Mouse (Mus musculus) stomach, embryonic 14.5 days (tissue): ENCODE measurements at regions not wholly inside any gene's neighbourhood (a gene's known extent, or its start where the extent isn't known, plus 50 kb on each side); places are given as distances from the start of the nearest gene placed in this dataset.

Experiments used
- ATAC-seq: fragments of 200-750 bp; cut with Nextera tagmentation; 2 replicates; pipeline ENCODE4 v1.8.0; 2017; ENCODE audit warnings: low read depth, moderate TSS enrichment; ENCODE audit not compliant: insufficient number of reproducible peaks, insufficient read depth, low FRiP score
- H3K27ac ChIP-seq: fragments of 300-500 bp; sonication (generic); 2 replicates; pipeline ENCODE4 v1.5.1; 2014; ENCODE audit warnings: mild to moderate bottlenecking, low read length, moderate library complexity, mixed read lengths
- H3K27me3 ChIP-seq: fragments of 300-500 bp; sonication (generic); 2 replicates; pipeline ENCODE4 v1.6.1; 2014; ENCODE audit warnings: low read length, control low read depth, mixed read lengths; ENCODE audit not compliant: control insufficient read depth, insufficient read depth
- H3K36me3 ChIP-seq: fragments of 300-500 bp; sonication (generic); 2 replicates; pipeline ENCODE4 v1.6.1; 2014; ENCODE audit warnings: mild to moderate bottlenecking, control low read depth, low read length, moderate library complexity, mixed read lengths; ENCODE audit not compliant: control insufficient read depth, insufficient read depth
- H3K4me1 ChIP-seq: fragments of 300-500 bp; sonication (generic); 2 replicates; pipeline ENCODE4 v1.6.1; 2014; ENCODE audit warnings: low read length, control low read depth, mixed read lengths; ENCODE audit not compliant: control insufficient read depth, insufficient read depth
- H3K4me2 ChIP-seq: fragments of 300-500 bp; sonication (generic); replicated peaks from 2 replicates; pipeline ENCODE4 v1.6.1; 2014; ENCODE audit warnings: low read depth, low read length, control low read depth
- H3K4me3 ChIP-seq: fragments of 300-500 bp; sonication (generic); 2 replicates; pipeline ENCODE4 v1.5.1; 2014; ENCODE audit warnings: low read depth, low read length, control low read depth
- H3K9ac ChIP-seq: fragments of 300-500 bp; sonication (generic); replicated peaks from 2 replicates; pipeline ENCODE4 v1.6.1; 2014; ENCODE audit warnings: low read depth, mild to moderate bottlenecking, control low read depth, low read length, moderate library complexity, mixed read lengths
- H3K9me3 ChIP-seq: fragments of 300-500 bp; sonication (generic); 2 replicates; pipeline ENCODE4 v1.6.1; 2016; ENCODE audit warnings: low read depth, low read length, control low read depth; ENCODE audit not compliant: control insufficient read depth
- WGBS: fragments of 180-500 bp; shearing (Covaris S2); extraction: QIAGEN DNeasy Blood & Tissue Kit; methylation state at CpG from one replicate; pipeline ENCODE4 v1.1.7; 2014; 5-methylcytosine and 5-hydroxymethylcytosine counted together

DNA sequence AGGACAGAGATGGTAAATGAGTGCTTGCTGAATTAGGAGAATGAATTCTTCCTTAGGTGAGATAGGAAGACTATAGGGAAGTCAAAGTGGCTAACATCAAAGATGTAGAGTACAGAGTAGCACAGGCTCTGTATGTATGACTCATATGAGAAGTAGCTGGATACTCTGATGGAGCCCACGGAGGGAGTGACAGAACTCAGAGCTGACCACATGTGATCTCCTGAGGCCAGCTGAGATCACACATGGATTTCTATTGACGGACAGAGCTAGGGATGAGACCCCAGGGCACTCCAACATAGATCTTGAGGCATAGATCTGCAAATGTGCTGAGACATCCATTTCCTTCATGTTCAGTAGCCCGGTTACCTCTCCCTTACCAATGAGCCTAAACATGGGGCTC, 66.0 kb downstream of the Cops8 start:
- H3K4me2 ChIP-seq: no peak overlapping the region
- no peaks in the 10 kb centered on the region for H3K9me3 ChIP-seq
- H3K9ac ChIP-seq: no peak overlapping the region
- 0 out of 2 replicates have a peak, but pooled peaks cover 3% of the 10 kb centered on the region for H3K4me1 ChIP-seq
- H3K27ac ChIP-seq: no peak overlapping the region
- ATAC-seq: no peak
- no peak overlapping the region for H3K4me3 ChIP-seq
- 86% methylated on average over 3 of the region's 3 CpGs for WGBS
- no peaks in the 10 kb centered on the region for H3K36me3 ChIP-seq
- no peaks in the 10 kb centered on the region for H3K27me3 ChIP-seq

DNA sequence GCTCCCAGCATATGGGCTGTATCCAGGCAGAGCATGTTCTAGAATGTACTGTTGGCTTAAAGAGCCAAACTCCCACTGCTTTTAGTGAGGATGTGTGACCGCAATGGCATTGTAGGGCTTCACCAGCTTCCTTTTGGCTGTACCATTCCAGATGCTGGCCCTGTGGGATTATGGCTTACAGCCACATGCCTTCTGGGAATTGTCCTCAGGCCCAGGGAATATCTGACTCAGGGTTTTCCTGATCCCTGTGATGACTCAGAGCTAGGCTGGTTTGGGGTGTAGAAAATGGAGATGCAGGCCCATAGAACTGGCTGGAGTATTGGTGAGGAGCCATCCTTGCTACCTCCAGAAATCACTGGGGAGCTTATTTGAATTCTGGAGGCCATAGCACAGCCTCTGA, 66.5 kb downstream of the Cops8 start:
- ATAC-seq: no peak
- Histone ChIP-seq H3K9ac (no peak overlapping the region), H3K4me2 (no peak overlapping the region), H3K36me3 (no peaks in the 10 kb centered on the region), H3K9me3 (no peaks in the 10 kb centered on the region), H3K4me1 (0 out of 2 replicates have a peak, but pooled peaks cover 3% of the 10 kb centered on the region), H3K4me3 (no peak overlapping the region), H3K27ac (no peak overlapping the region), H3K27me3 (no peaks in the 10 kb centered on the region)
- whole genome bisulfite sequencing: 97% methylated on average over 1 of the region's 1 CpGs

DNA sequence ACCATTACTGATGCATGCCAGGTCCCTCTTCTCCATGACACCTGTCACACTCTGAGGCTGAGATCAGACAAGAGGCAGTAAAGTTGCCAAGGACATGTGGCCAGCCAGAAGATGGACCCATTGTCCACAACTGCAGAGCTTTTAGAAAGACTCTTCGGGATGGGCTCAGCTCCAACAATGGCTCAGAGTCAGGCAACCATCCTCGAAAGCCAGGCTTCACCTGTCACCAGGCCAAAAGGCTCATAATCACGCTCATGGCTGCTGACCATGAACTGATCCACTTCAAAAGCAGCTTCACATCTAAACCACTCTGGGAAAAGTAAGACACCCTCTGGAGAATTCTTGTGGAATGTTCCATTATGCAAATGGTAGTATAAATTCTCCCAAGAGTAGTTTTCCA, 67.6 kb downstream of the Cops8 start:
- WGBS: 84% methylated on average over 3 of the region's 3 CpGs
- Histone ChIP-seq H3K36me3 (no peaks in the 10 kb centered on the region), H3K27me3 (no peaks in the 10 kb centered on the region), H3K4me3 (no peak overlapping the region), H3K4me1 (0 out of 2 replicates have a peak, but pooled peaks cover 3% of the 10 kb centered on the region), H3K4me2 (no peak overlapping the region), H3K9ac (no peak overlapping the region), H3K27ac (no peak overlapping the region), H3K9me3 (no peaks in the 10 kb centered on the region)
- ATAC-seq: no peak

DNA sequence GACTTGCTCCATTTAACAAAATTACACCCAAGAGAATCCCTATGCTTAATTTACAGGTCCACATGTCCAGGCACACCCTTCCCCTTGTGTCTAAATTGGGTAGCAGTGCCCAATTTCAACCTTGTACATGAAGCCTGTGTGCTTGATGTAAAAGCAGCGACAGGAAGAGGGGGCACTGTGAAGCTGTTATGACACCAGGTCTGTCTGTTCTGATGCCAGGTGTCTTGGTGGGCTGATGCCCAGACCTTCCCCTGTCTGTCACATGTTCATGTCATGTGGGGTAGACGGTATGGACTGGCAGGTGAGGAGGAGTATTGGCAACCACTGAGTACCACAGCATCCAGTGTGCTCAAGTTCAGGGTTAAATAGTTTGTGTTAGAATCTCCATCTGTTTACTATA, 71.0 kb downstream of the Cops8 start:
- WGBS: 71% methylated on average over 2 of the region's 2 CpGs
- H3K4me1 ChIP-seq: peaks cover 14% of the 10 kb centered on the region; the same call in 1 of the 2 replicates
- H3K4me2 ChIP-seq: no peak overlapping the region
- no peak for ATAC-seq
- H3K9ac ChIP-seq: no peak overlapping the region
- no peak overlapping the region for H3K4me3 ChIP-seq
- no peak overlapping the region; the same call in 1 of the 2 replicates for H3K27ac ChIP-seq
- H3K9me3 ChIP-seq: no peaks in the 10 kb centered on the region
- H3K27me3 ChIP-seq: no peaks in the 10 kb centered on the region
- H3K36me3 ChIP-seq: no peaks in the 10 kb centered on the region

DNA sequence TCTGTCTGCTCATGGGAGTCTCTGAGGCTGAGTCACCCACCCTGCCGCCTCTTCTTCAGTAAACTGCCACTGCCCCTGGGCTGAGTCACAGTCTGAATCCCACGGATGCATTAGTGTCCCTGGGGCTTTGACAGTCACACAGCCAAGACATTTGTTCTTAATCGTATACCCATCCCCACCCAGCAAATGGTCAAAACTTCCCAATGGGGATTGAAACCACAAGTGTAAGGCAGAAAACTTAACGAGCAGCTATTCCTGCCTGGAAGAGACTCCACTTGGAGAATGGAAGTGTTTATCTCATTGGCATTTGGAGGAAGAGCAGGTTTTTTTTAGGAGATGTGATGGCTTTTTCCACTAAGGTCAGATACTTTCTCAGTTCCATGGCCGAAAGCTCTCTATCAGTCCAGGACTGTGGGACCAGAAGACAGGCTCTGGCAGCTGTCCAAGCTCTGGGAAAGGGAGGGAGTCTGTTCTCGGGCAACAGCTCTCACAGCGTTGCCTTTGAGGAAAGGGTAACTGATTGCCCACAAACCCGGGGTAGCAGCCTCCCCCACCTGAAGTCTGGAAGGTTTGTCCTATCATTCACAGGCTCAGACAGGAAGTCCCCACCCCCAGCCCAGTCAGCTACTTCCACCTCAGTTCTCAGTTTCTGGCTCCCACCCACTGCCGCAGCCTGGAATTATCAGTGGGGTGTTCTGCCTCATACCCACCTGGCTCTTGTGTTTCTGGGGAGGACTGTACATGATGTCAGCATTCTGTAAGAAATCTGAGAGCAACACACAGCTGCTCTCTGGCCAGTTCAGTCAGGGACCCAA, 73.6 kb downstream of the Cops8 start:
- Histone ChIP-seq H3K9me3 (no peaks in the 10 kb centered on the region), H3K27ac (peak overlapping the region; percentile 6; the same call in 1 of the 2 replicates), H3K36me3 (no peaks in the 10 kb centered on the region), H3K4me2 (no peak overlapping the region; the same call in 1 of the 2 replicates), H3K9ac (no peak overlapping the region), H3K4me1 (peaks cover 19% of the 10 kb centered on the region; the same call in 1 of the 2 replicates), H3K27me3 (no peaks in the 10 kb centered on the region), H3K4me3 (no peak overlapping the region)
- no peak; the same call in none of the 2 replicates for ATAC-seq
- WGBS: 33% methylated on average over 9 of the region's 9 CpGs

DNA sequence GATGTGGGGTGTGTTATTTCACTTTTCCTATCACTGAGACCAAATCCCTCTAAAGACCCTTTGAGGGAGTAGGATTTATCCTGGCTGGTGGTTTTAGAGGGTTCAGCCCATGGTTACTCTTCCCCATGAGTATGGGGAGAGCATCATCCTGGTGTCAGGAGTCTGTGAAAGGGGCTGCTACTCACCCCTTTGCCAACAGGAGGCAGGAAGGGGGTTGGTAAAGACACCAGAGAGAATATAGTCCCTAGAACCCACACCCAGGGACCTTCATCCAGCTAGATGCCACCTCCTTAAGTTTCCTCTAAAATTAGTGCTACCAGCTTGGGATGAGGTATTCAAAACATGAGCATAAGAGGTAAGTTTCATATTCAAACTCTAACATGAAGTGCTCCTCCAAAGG, 74.4 kb downstream of the Cops8 start:
- ATAC-seq: no peak

DNA sequence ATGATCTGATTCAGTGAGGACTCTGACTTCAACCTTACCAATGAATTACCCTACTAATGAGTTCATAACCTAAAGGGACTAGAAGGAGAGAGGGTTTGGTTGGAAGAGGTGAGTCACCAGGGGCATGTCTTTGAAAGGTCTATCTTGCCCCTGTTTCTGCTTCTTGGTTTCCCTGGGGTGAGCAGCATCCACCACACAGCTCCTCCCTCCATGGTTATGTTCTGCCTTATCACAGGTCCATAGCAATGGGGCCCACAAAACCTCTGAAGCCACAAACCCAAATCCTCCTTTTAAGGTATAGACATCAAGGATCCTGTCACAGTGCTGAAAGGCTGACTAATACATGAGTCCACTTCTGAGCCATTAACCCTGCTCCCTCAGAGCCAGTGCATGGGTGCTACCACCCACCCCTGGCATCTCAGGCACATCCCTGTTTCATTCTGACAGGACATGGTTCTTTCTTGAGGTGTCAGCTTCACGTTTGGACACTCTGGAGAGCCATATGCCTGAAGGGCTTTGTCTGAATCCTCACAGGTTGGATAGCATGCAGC, 74.9 kb downstream of the Cops8 start:
- H3K4me1 ChIP-seq: peaks cover 19% of the 10 kb centered on the region; the same call in 1 of the 2 replicates
- no peak for ATAC-seq
- no peak overlapping the region for H3K4me3 ChIP-seq
- H3K36me3 ChIP-seq: no peaks in the 10 kb centered on the region
- no peaks in the 10 kb centered on the region for H3K27me3 ChIP-seq
- WGBS: 70% methylated on average over 1 of the region's 1 CpGs
- no peak overlapping the region for H3K9ac ChIP-seq
- no peak overlapping the region for H3K4me2 ChIP-seq
- no peaks in the 10 kb centered on the region for H3K9me3 ChIP-seq
- H3K27ac ChIP-seq: no peak overlapping the region

More for the DNA sequence above, 74.4 kb downstream of the Cops8 start:
- H3K27ac ChIP-seq: no peak overlapping the region
- peaks cover 19% of the 10 kb centered on the region; the same call in 1 of the 2 replicates for H3K4me1 ChIP-seq
- no peak overlapping the region for H3K4me2 ChIP-seq
- no peaks in the 10 kb centered on the region for H3K36me3 ChIP-seq
- no peaks in the 10 kb centered on the region for H3K27me3 ChIP-seq
- H3K9me3 ChIP-seq: no peaks in the 10 kb centered on the region
- H3K4me3 ChIP-seq: no peak overlapping the region
- H3K9ac ChIP-seq: no peak overlapping the region

DNA sequence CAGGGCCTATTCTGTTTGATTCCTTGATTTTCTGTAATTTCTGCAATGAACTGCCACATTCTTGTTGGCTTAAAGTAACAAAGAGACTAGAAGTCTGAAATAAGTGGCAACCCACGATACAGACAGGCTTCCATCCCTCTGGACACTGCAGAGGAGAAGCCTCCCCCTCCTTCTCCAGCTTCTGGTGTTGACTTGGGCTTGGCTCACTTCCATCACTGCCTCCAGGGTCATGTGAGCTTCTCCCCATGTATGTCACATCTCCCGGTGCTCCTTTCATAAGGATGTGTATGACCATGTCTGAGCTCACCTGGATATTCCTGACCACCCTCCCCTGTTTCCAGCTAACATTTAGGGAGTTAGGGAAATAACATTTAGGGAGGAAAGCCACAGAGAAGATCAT, 75.6 kb downstream of the Cops8 start:
- Histone ChIP-seq H3K27me3 (no peaks in the 10 kb centered on the region), H3K4me1 (peaks cover 19% of the 10 kb centered on the region; the same call in 1 of the 2 replicates), H3K27ac (no peak overlapping the region), H3K4me3 (no peak overlapping the region), H3K9me3 (no peaks in the 10 kb centered on the region), H3K36me3 (no peaks in the 10 kb centered on the region), H3K4me2 (no peak overlapping the region), H3K9ac (no peak overlapping the region)
- no peak for ATAC-seq
- WGBS: 57% methylated on average over 2 of the region's 2 CpGs
